Comparison of ENCODE assay signal across 8 mouse cellular contexts in the genomic region with DNA sequence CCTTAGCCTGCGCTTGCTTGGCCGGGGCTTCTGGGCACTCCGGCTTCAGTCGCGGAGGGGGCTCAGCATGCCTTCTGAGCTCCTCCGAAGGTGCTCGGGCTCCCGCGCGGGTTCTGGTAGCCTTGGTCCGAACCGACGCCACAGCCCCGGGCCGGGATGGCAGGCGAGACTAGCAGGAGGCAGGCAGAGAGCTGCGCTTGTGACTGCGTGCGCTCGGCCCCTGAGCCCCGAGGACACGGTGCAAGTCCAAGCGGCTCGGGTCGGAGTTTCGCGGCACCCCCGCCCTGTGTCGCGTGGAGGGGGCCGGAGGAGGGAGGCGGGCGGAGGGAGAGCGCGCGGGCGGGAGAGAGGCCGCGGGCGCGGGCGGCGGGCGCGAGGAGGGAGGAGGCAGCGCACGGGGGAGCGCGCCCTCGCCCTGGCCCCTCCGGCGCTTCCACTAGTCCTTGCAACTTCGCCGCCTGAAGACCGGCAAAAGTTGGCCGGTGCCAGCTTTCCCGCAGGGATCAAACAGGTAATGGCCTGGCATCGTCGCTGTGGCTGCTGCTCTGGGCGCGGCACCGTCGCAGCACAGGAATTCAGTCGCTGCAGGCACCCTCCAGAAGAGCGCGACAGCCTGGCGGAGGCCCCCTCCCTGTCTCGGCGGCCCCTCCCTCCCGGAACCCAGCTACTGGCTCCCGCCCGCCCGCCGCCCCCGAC.
A peak's percentile ranks its signal among the peaks of the same experiment; 100 is the strongest.
DNase-seq lines count a peak whose midpoint lies in the region; ATAC-seq lines count a peak whose summit lies in the region.

No protein-coding gene starts in this region.

- peak overlapping the region; percentile 67 for H3K4me2 ChIP-seq in kidney, embryonic 16.5 days (replicated peaks; ENCODE audit: low read depth, low read length)
- H3K4me2 ChIP-seq in liver, embryonic 11.5 days = peak overlapping the region; percentile 70

- peak overlapping the region; percentile 31; the same call in 1 of the 2 replicates for H3K9ac ChIP-seq in kidney, embryonic 16.5 days (replicated peaks; ENCODE audit: low read length)
- H3K9ac ChIP-seq in liver, embryonic 11.5 days (ENCODE audit: low read depth, low read length) = peak overlapping the region; percentile 64

- H3K9me3 ChIP-seq in kidney, embryonic 16.5 days (ENCODE audit: low read length) = no peaks in the 10 kb centered on the region
- no peaks in the 10 kb centered on the region for H3K9me3 ChIP-seq in liver, embryonic 11.5 days (ENCODE audit: control insufficient read depth, low read length)

- no peaks in the 10 kb centered on the region for H3K36me3 ChIP-seq in kidney, embryonic 16.5 days (ENCODE audit: insufficient read depth, low read length)
- H3K36me3 ChIP-seq in liver, embryonic 11.5 days (ENCODE audit: control insufficient read depth, insufficient read depth, low read length) = no peaks in the 10 kb centered on the region

- H3K4me3 ChIP-seq in kidney, embryonic 16.5 days (ENCODE audit: low read length) = peak overlapping the region; percentile 47
- peak overlapping the region; percentile 58 for H3K4me3 ChIP-seq in liver, embryonic 11.5 days (ENCODE audit: low read depth, low read length)

- peaks cover 22% of the 10 kb centered on the region; the same call in 1 of the 2 replicates for H3K27me3 ChIP-seq in kidney, embryonic 16.5 days (ENCODE audit: insufficient read depth, low read length)
- peaks cover 15% of the 10 kb centered on the region for H3K27me3 ChIP-seq in liver, embryonic 11.5 days (replicated peaks; ENCODE audit: control insufficient read depth, insufficient read depth, low read length)

- DNase-seq in lung, postnatal 4 days = peak; percentile 4 to 18
- DNase-seq in lung, postnatal 36 days = no peak
- DNase-seq in cerebellum, postnatal 36 days = peak; percentile 19 to 23
- peak; percentile 6 for DNase-seq in gastrocnemius, postnatal 25 days
- DNase-seq in liver, embryonic 11.5 days (ENCODE audit: low spot score) = peak; percentile 40
- DNase-seq in retina, postnatal 1 day = peak; percentile 67

- H3K4me1 ChIP-seq in kidney, embryonic 16.5 days (ENCODE audit: insufficient read depth, low read length) = no peaks in the 10 kb centered on the region
- H3K4me1 ChIP-seq in liver, embryonic 11.5 days (replicated peaks; ENCODE audit: control insufficient read depth, insufficient read depth, low read length) = no peaks in the 10 kb centered on the region

- peak; percentile 89 for ATAC-seq in kidney, embryonic 16.5 days (ENCODE audit: low FRiP score, low TSS enrichment)
- ATAC-seq in liver, embryonic 11.5 days (replicated peaks; ENCODE audit: low FRiP score) = peak; percentile 81
- ATAC-seq in megakaryocyte-erythroid progenitor cell, adult 5-6 weeks (replicated peaks; ENCODE audit: low FRiP score, low TSS enrichment, poor library complexity, severe bottlenecking) = no peak

- 19% methylated on average over 31 of the region's 75 CpGs for WGBS in kidney, embryonic 16.5 days
- WGBS in liver, embryonic 11.5 days = 13% methylated on average over 43 of the region's 75 CpGs

- no peak overlapping the region for H3K27ac ChIP-seq in kidney, embryonic 16.5 days (ENCODE audit: low read length)
- H3K27ac ChIP-seq in liver, embryonic 11.5 days (ENCODE audit: low read depth, low read length) = no peak overlapping the region
